9 mouse cellular contexts compared by ENCODE assay signal in genomic region chr11:88555232-88555818, GRCm38 (mm10).
DNase-seq lines count a peak whose midpoint lies in the region; ATAC-seq and TF ChIP-seq lines count a peak whose summit lies in the region.
"Had no signal": no experiment of that assay in that cellular context is flagged by ENCODE, and none has a peak within 500 bp of the region (broad histone marks: within the 10 kb centered on the region; RNA-seq: fewer than 3 reads in every experiment).

No protein-coding gene starts in this region.

- H3K36me3 ChIP-seq in forebrain, embryonic 12.5 days (replicated peaks): no peaks in the 10 kb centered on the region
- no peaks in the 10 kb centered on the region for H3K36me3 ChIP-seq in forebrain, postnatal 0 days (ENCODE audit: insufficient read depth)
- H3K36me3 ChIP-seq in forebrain, embryonic 13.5 days (ENCODE audit: poor library complexity, severe bottlenecking): no peaks in the 10 kb centered on the region
- no peaks in the 10 kb centered on the region for H3K36me3 ChIP-seq in liver, embryonic 13.5 days

- H3K9ac ChIP-seq in forebrain, embryonic 12.5 days: peak overlapping the region; percentile 29; the same call in 1 of the 2 replicates
- no peak overlapping the region for H3K9ac ChIP-seq in forebrain, postnatal 0 days
- no peak overlapping the region for H3K9ac ChIP-seq in forebrain, embryonic 13.5 days
- peak overlapping the region; percentile 35; the same call in 1 of the 2 replicates for H3K9ac ChIP-seq in liver, embryonic 13.5 days

- no peaks in the 10 kb centered on the region for H3K27me3 ChIP-seq in forebrain, embryonic 12.5 days
- H3K27me3 ChIP-seq in forebrain, postnatal 0 days (ENCODE audit: insufficient read depth, low read length): no peaks in the 10 kb centered on the region; the same call in 1 of the 2 replicates
- H3K27me3 ChIP-seq in forebrain, embryonic 13.5 days: no peaks in the 10 kb centered on the region
- no peaks in the 10 kb centered on the region for H3K27me3 ChIP-seq in liver, embryonic 13.5 days

- 51% methylated on average over 8 of the region's 8 CpGs for WGBS in forebrain, embryonic 12.5 days
- WGBS in forebrain, postnatal 0 days: 60% methylated on average over 8 of the region's 8 CpGs
- 51% methylated on average over 8 of the region's 8 CpGs for WGBS in forebrain, embryonic 13.5 days
- WGBS in liver, embryonic 13.5 days (ENCODE audit: insufficient replicate concordance): 23% methylated on average over 8 of the region's 8 CpGs

- H3K4me2 ChIP-seq in forebrain, embryonic 12.5 days: no peak overlapping the region
- H3K4me2 ChIP-seq in forebrain, postnatal 0 days (ENCODE audit: low read depth): no peak overlapping the region
- no peak overlapping the region for H3K4me2 ChIP-seq in forebrain, embryonic 13.5 days
- H3K4me2 ChIP-seq in liver, embryonic 13.5 days: peak overlapping the region; percentile 3; the same call in 1 of the 2 replicates

- H3K9me3 ChIP-seq in forebrain, embryonic 12.5 days: no peaks in the 10 kb centered on the region
- H3K9me3 ChIP-seq in forebrain, postnatal 0 days (ENCODE audit: low read length): no peaks in the 10 kb centered on the region
- H3K9me3 ChIP-seq in forebrain, embryonic 13.5 days (replicated peaks): no peaks in the 10 kb centered on the region
- no peaks in the 10 kb centered on the region for H3K9me3 ChIP-seq in liver, embryonic 13.5 days (replicated peaks)

- peaks cover 93% of the 10 kb centered on the region for H3K4me1 ChIP-seq in forebrain, embryonic 12.5 days
- H3K4me1 ChIP-seq in forebrain, postnatal 0 days (ENCODE audit: insufficient read depth): no peaks in the 10 kb centered on the region
- H3K4me1 ChIP-seq in forebrain, embryonic 13.5 days: peaks cover 93% of the 10 kb centered on the region
- H3K4me1 ChIP-seq in liver, embryonic 13.5 days (replicated peaks): peaks cover 94% of the 10 kb centered on the region

- ATAC-seq in forebrain, embryonic 12.5 days (ENCODE audit: low FRiP score): no peak
- no peak for ATAC-seq in forebrain, postnatal 0 days
- no peak for ATAC-seq in forebrain, embryonic 13.5 days
- no peak for ATAC-seq in liver, embryonic 13.5 days (ENCODE audit: low read depth)

- no peak for TF ChIP-seq CTCF in forebrain, postnatal 0 days (IDR thresholded peaks at IDR 0.05; ENCODE audit: low read depth)

- no peak for DNase-seq in forebrain, postnatal 0 days
- peak; percentile 55 for DNase-seq in 416B (ENCODE audit: low read depth)
- DNase-seq in liver, embryonic 13.5 days: no peak
- no peak for DNase-seq in gastrocnemius, adult 8-10 months (ENCODE audit: low spot score in 2 of 2)
- DNase-seq in layer of hippocampus, postnatal 25 days (ENCODE audit: extremely low spot score in 1 of 2, low spot score in 1 of 2): no peak
- DNase-seq in frontal cortex, adult 2 months (ENCODE audit: extremely low spot score in 1 of 2, low spot score in 1 of 2): no peak
- DNase-seq: cerebellum, adult 8-10 months had no signal

- H3K27ac ChIP-seq in forebrain, embryonic 12.5 days: peak overlapping the region; percentile 63
- no peak overlapping the region for H3K27ac ChIP-seq in forebrain, postnatal 0 days (ENCODE audit: low read depth, low read length)
- 0 out of 2 replicates have a peak overlapping the region, but pooled peaks have one; percentile 11 for H3K27ac ChIP-seq in forebrain, embryonic 13.5 days
- peak overlapping the region; percentile 56; the same call in 1 of the 2 replicates for H3K27ac ChIP-seq in liver, embryonic 13.5 days

- no peak overlapping the region for H3K4me3 ChIP-seq in forebrain, embryonic 12.5 days (replicated peaks)
- no peak overlapping the region for H3K4me3 ChIP-seq in forebrain, postnatal 0 days (ENCODE audit: low read depth, low read length)
- H3K4me3 ChIP-seq in forebrain, embryonic 13.5 days: no peak overlapping the region
- H3K4me3 ChIP-seq in liver, embryonic 13.5 days (replicated peaks): no peak overlapping the region

Comparison
In these comparisons a context has a peak if more than half of its experiments do, and no peak if none do; other contexts are left out.
1. H3K9ac ChIP-seq: peak in forebrain, embryonic 12.5 days (single experiment) and liver, embryonic 13.5 days (single experiment); none in forebrain, postnatal 0 days (single experiment) and forebrain, embryonic 13.5 days (single experiment).